Mouse (Mus musculus) hindbrain, embryonic 12.5 days (tissue): Measurements from ENCODE around the gene OR5BS1P. TPM values are rescaled to one million over a fixed set of nuclear protein-coding genes. Genes with fewer than 3 reads are reported as not detected.
"Not testable (repeated sequence)": the region's sequence is repeated elsewhere in the genome, so short reads cannot be mapped to it uniquely, and the experiment has no call there.

Source experiments
- ATAC-seq: fragments of 200-750 bp; cut with Nextera tagmentation; 2 replicates; pipeline ENCODE4 v1.8.0; 2017; ENCODE audit warnings: moderate TSS enrichment; ENCODE audit not compliant: low FRiP score
- H3K27ac ChIP-seq: fragments of 300-500 bp; sonication (generic); 2 replicates; pipeline ENCODE4 v1.5.1; 2016; ENCODE audit warnings: mild to moderate bottlenecking
- H3K27me3 ChIP-seq: fragments of 300-500 bp; sonication (generic); 2 replicates; pipeline ENCODE4 v1.6.1; 2016; ENCODE audit warnings: mild to moderate bottlenecking
- H3K36me3 ChIP-seq: fragments of 300-500 bp; sonication (generic); 2 replicates; pipeline ENCODE4 v1.6.1; 2016; ENCODE audit warnings: mild to moderate bottlenecking
- H3K4me1 ChIP-seq: fragments of 300-500 bp; sonication (generic); 2 replicates; pipeline ENCODE4 v1.6.1; 2016
- H3K4me2 ChIP-seq: fragments of 300-500 bp; sonication (generic); replicated peaks from 2 replicates; pipeline ENCODE4 v1.6.1; 2016; ENCODE audit warnings: mild to moderate bottlenecking
- H3K4me3 ChIP-seq: fragments of 300-500 bp; sonication (generic); 2 replicates; pipeline ENCODE4 v1.5.1; 2016; ENCODE audit warnings: mild to moderate bottlenecking
- H3K9ac ChIP-seq: fragments of 300-500 bp; sonication (generic); 2 replicates; pipeline ENCODE4 v1.6.1; 2016; ENCODE audit warnings: mild to moderate bottlenecking, moderate library complexity
- H3K9me3 ChIP-seq: fragments of 300-500 bp; sonication (generic); replicated peaks from 2 replicates; pipeline ENCODE4 v1.6.1; 2016; ENCODE audit warnings: mild to moderate bottlenecking
- WGBS: fragments of 180-500 bp; shearing (Covaris S2); methylation state at CpG from one replicate; pipeline ENCODE4 v1.1.7; 2016; 5-methylcytosine and 5-hydroxymethylcytosine counted together
- polyA plus RNA-seq: library from polyadenylated mRNA; unstranded; fragments of >200 nt; fragmentation: Nextera tagmentation; extraction: Ambion mirVana; gene quantifications from 2 replicates; pipeline ENCODE4 v1.2.1, GENCODE M21; 2016

OR5BS1P gene
- not detected in 2 replicates for polyA plus RNA-seq

GRCm38 (mm10) chr15:98469596-98469995, at the start of gene OR5BS1P:
Gene OR5BS1P, plus strand, starts transcription at chr15:98469896.
- H3K36me3 ChIP-seq, result no peaks in the 10 kb centered on the region
- 92% methylated on average over 4 of the region's 4 CpGs for WGBS
- no peaks in the 10 kb centered on the region for H3K4me1 ChIP-seq
- no peak within 1 kb of the TSS for H3K4me2 ChIP-seq
- no peak for ATAC-seq
- H3K4me3 ChIP-seq, result no peak within 1 kb of the TSS
- no peak within 1 kb of the TSS for H3K9ac ChIP-seq
- H3K27me3 ChIP-seq, result peaks cover 4% of the 10 kb centered on the region; the same call in 1 of the 2 replicates
- H3K27ac ChIP-seq, result no peak within 1 kb of the TSS
- 0 out of 2 replicates have a peak, but pooled peaks cover 6% of the 10 kb centered on the region for H3K9me3 ChIP-seq

DNA sequence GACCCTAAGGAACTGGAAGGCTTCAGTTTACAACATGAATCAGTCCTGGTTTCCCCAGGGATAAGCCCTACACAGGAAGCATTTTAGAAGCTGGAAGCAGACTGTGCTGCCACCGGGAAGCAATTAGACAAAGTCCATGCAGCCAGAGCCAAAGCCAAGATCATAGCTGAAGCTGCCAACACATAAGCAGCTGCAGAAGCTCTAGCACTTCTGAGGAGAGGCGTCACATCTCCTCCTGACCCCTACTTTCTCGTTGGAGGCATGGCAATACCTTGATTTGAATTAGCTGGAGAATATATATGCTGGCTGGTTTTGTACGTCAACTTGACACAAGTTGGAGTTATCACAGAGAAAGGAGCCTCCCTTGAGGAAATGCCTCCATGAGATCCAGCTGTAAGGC, 48.8 kb upstream of the OR5BS1P start:
- no peak for ATAC-seq
- Histone ChIP-seq H3K27me3 (no peaks in the 10 kb centered on the region), H3K4me3 (no peak overlapping the region), H3K9me3 (no peaks in the 10 kb centered on the region), H3K27ac (no peak overlapping the region), H3K36me3 (no peaks in the 10 kb centered on the region), H3K9ac (no peak overlapping the region), H3K4me2 (no peak overlapping the region), H3K4me1 (peaks cover 5% of the 10 kb centered on the region; the same call in 1 of the 2 replicates)
- 66% methylated on average over 4 of the region's 4 CpGs for WGBS

GRCm38 (mm10) chr15:98424326-98424725, 45.4 kb upstream of the OR5BS1P start:
- H3K4me3 ChIP-seq, result no peak overlapping the region
- ATAC-seq, result no peak
- no peaks in the 10 kb centered on the region for H3K9me3 ChIP-seq
- 71% methylated on average over 14 of the region's 14 CpGs for WGBS
- H3K9ac ChIP-seq, result no peak overlapping the region
- peaks cover 5% of the 10 kb centered on the region; the same call in 1 of the 2 replicates for H3K4me1 ChIP-seq
- no peaks in the 10 kb centered on the region for H3K27me3 ChIP-seq
- no peak overlapping the region for H3K27ac ChIP-seq
- H3K4me2 ChIP-seq, result no peak overlapping the region
- no peaks in the 10 kb centered on the region for H3K36me3 ChIP-seq

DNA sequence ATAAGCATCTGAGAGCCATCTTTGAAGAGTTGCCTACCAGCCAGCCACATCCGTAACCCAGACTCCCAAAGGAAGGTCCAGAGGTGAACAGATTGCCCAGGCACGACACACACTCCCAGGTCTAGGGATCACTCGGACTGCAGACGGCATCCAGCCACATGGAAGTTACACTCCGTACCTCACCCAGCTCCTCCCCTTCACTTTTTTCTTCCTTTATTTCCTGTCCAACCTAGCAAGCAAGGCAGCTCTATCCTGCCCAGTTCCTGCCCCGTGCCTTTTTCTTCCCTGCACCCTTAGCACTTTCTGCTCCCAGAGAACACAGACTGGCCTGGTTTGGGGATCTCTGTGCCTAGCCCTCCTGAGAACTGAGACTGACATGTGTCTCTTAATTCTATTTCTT, 44.9 kb upstream of the OR5BS1P start:
- Histone ChIP-seq H3K27ac (no peak overlapping the region), H3K4me2 (no peak overlapping the region), H3K4me1 (peaks cover 5% of the 10 kb centered on the region; the same call in 1 of the 2 replicates), H3K9me3 (no peaks in the 10 kb centered on the region), H3K4me3 (no peak overlapping the region), H3K9ac (no peak overlapping the region), H3K27me3 (no peaks in the 10 kb centered on the region), H3K36me3 (no peaks in the 10 kb centered on the region)
- no peak for ATAC-seq
- 70% methylated on average over 6 of the region's 6 CpGs for WGBS

GRCm38 (mm10) chr15:98425188-98425587, 44.5 kb upstream of the OR5BS1P start:
- ATAC-seq, result no peak
- H3K36me3 ChIP-seq, result no peaks in the 10 kb centered on the region
- no peak overlapping the region for H3K27ac ChIP-seq
- WGBS, result 80% methylated on average over 7 of the region's 7 CpGs
- no peak overlapping the region for H3K4me2 ChIP-seq
- no peak overlapping the region for H3K9ac ChIP-seq
- H3K4me1 ChIP-seq, result peaks cover 5% of the 10 kb centered on the region; the same call in 1 of the 2 replicates
- H3K4me3 ChIP-seq, result no peak overlapping the region
- H3K9me3 ChIP-seq, result no peaks in the 10 kb centered on the region
- no peaks in the 10 kb centered on the region for H3K27me3 ChIP-seq

DNA sequence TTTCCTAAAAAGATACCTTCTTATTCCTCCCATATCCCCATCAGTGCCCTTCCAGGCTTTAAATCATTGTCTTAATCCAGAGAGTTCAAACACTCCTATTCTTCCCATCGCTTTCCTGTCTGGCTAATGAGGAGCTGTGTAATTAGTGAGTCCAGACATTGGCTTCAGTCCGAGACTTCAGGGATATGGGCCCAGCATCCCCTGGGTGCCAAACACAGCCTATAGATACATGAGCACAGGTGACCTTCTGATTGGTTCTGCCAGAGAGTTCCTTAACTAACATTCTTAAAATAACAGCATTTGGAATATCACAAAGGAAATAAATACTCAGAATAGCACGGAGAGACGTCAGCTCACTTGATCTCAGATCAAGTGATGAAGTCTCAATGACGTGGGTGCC, 38.8 kb upstream of the OR5BS1P start, which contains the start of gene Olfr282:
TSS of gene Olfr282 (plus strand) at position 301 of the 400 bp plus-strand sequence.
- H3K27me3 ChIP-seq, ATAC-seq, H3K4me3 ChIP-seq, H3K9ac ChIP-seq, H3K4me2 ChIP-seq, H3K4me1 ChIP-seq, H3K27ac ChIP-seq, H3K9me3 ChIP-seq, H3K36me3 ChIP-seq: not testable (repeated sequence)
- WGBS, result 85% methylated on average over 5 of the region's 5 CpGs

DNA sequence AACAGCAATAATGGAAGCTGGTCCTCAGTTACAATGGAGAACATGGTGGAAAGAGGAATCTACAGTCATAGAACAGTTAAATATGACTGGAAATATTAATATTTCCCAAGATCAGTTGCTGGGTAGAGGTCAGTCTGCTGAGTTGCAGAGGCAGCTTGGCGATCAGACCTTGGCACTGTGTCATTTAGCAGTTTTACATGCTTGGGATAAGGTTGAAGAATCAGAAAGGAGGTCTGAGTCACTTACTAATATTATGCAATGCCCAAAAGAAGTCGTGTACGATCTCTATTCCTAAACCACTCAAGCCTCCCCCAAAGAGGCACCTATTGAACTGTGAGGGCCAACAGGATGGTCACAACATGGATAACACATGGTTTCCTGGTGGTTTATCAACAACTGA, 25.1 kb upstream of the OR5BS1P start:
- WGBS, result 78% methylated on average over 3 of the region's 3 CpGs
- Histone ChIP-seq H3K9me3 (no peaks in the 10 kb centered on the region), H3K27ac (no peak overlapping the region), H3K36me3 (no peaks in the 10 kb centered on the region), H3K27me3 (no peaks in the 10 kb centered on the region), H3K4me3 (no peak overlapping the region), H3K9ac (no peak overlapping the region), H3K4me1 (no peaks in the 10 kb centered on the region), H3K4me2 (no peak overlapping the region)
- ATAC-seq, result no peak

DNA sequence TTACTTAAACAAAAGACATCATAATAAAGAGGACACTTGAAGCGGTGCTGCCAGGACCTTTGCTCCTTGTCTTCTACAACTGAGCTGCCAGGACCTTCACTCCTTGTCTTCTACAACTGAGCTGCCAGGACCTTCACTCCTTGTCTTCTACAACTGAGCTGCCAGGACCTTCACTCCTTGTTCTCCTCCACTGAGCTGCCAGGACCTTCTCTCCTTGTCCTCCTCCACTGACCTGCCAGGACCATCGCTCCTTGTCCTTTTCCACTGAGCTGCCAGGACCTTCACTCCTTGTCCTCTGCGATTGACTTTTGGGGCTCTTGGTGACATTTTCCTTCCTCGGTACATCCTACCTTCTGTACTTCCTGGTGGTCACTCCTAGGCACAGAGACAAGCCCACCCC, 21.2 kb upstream of the OR5BS1P start:
- Histone ChIP-seq H3K4me3 (no peak overlapping the region), H3K4me2 (no peak overlapping the region), H3K27ac (no peak overlapping the region), H3K27me3 (no peaks in the 10 kb centered on the region), H3K36me3 (no peaks in the 10 kb centered on the region), H3K9me3 (no peaks in the 10 kb centered on the region), H3K9ac (no peak overlapping the region), H3K4me1 (no peaks in the 10 kb centered on the region)
- no peak for ATAC-seq
- 56% methylated on average over 4 of the region's 4 CpGs for WGBS

DNA sequence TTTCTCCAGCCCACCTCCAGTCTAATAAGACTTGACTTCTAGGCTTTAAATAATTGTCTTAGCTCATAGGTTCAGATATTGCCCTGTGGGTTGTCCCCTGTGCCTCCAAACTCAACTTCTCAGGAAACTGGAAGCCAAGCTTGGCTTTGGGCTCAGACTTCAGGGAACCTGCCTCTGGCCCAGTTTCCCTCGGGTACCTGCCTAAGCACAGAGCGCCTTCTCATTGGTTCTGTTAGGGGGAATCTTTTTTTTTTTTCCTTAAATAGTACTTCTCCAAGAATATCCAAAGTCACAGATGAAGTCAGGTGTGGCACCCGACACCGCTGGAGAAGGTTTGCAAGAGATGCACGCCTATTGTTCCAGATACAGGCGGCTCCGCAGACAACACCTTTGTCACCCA, 17.4 kb upstream of the OR5BS1P start, which contains the start of gene Olfr281:
TSS of gene Olfr281 (plus strand) at position 301 of the 400 bp plus-strand sequence.
- Histone ChIP-seq H3K27me3 (no peaks in the 10 kb centered on the region), H3K4me2 (no peak within 1 kb of the TSS), H3K36me3 (no peaks in the 10 kb centered on the region), H3K27ac (no peak within 1 kb of the TSS), H3K9me3 (no peaks in the 10 kb centered on the region), H3K4me1 (no peaks in the 10 kb centered on the region), H3K4me3 (no peak within 1 kb of the TSS), H3K9ac (no peak within 1 kb of the TSS)
- no peak for ATAC-seq
- WGBS, result 92% methylated on average over 7 of the region's 7 CpGs

- 91% methylated on average over 13 of the region's 13 CpGs for WGBS
- H3K9me3 ChIP-seq, result 0 out of 2 replicates have a peak, but pooled peaks cover 6% of the 10 kb centered on the region
- no peak for ATAC-seq
Measured at GRCm38 (mm10) chr15:98471539-98471938, 1.8 kb downstream of the OR5BS1P start.

GRCm38 (mm10) chr15:98474958-98475357, 5.3 kb downstream of the OR5BS1P start:
- H3K27me3 ChIP-seq, result peaks cover 4% of the 10 kb centered on the region; the same call in 1 of the 2 replicates
- H3K9ac ChIP-seq, result no peak overlapping the region
- H3K9me3 ChIP-seq, result no peaks in the 10 kb centered on the region
- no peaks in the 10 kb centered on the region for H3K36me3 ChIP-seq
- no peak overlapping the region for H3K27ac ChIP-seq
- ATAC-seq, result no peak
- no peak overlapping the region for H3K4me2 ChIP-seq
- WGBS, result 85% methylated on average over 10 of the region's 10 CpGs
- H3K4me3 ChIP-seq, result no peak overlapping the region
- H3K4me1 ChIP-seq, result no peaks in the 10 kb centered on the region

More at GRCm38 (mm10) chr15:98471539-98471938, 1.8 kb downstream of the OR5BS1P start:
- H3K4me1 ChIP-seq, result no peaks in the 10 kb centered on the region
- no peak overlapping the region for H3K4me2 ChIP-seq
- H3K36me3 ChIP-seq, result no peaks in the 10 kb centered on the region
- H3K27me3 ChIP-seq, result peaks cover 4% of the 10 kb centered on the region; the same call in 1 of the 2 replicates
- no peak overlapping the region for H3K27ac ChIP-seq
- no peak overlapping the region for H3K4me3 ChIP-seq
- H3K9ac ChIP-seq, result no peak overlapping the region

GRCm38 (mm10) chr15:98475382-98475781, 5.7 kb downstream of the OR5BS1P start:
- no peak overlapping the region for H3K9ac ChIP-seq
- H3K4me2 ChIP-seq, result no peak overlapping the region
- no peaks in the 10 kb centered on the region for H3K9me3 ChIP-seq
- ATAC-seq, result no peak
- peaks cover 4% of the 10 kb centered on the region; the same call in 1 of the 2 replicates for H3K27me3 ChIP-seq
- no peak overlapping the region for H3K27ac ChIP-seq
- no peaks in the 10 kb centered on the region for H3K4me1 ChIP-seq
- H3K36me3 ChIP-seq, result no peaks in the 10 kb centered on the region
- 59% methylated on average over 10 of the region's 10 CpGs for WGBS
- H3K4me3 ChIP-seq, result no peak overlapping the region

- H3K4me2 ChIP-seq, result no peak overlapping the region
- 78% methylated on average over 5 of the region's 5 CpGs for WGBS
- no peaks in the 10 kb centered on the region for H3K9me3 ChIP-seq
- H3K4me1 ChIP-seq, result no peaks in the 10 kb centered on the region
- H3K4me3 ChIP-seq, result no peak overlapping the region
- H3K27ac ChIP-seq, result no peak overlapping the region
- no peak for ATAC-seq
- no peak overlapping the region for H3K9ac ChIP-seq
- H3K27me3 ChIP-seq, result peaks cover 4% of the 10 kb centered on the region; the same call in 1 of the 2 replicates
- no peaks in the 10 kb centered on the region for H3K36me3 ChIP-seq
Measured at GRCm38 (mm10) chr15:98476281-98476680, 6.6 kb downstream of the OR5BS1P start.
